Mouse (Mus musculus): ENCODE results near the gene Spred1.

The Spred1 gene

GRCm38 (mm10) chr2:117176937-117177336 lies 55.8 kb downstream of the Spred1 start:
- no peak for DNase-seq (ENCODE audit: low spot score in 2 of 2)

GRCm38 (mm10) chr2:117180250-117180885 lies 59.2 kb downstream of the Spred1 start:
- DNase-seq (ENCODE audit: low spot score in 2 of 2): peak; percentile 34 to 69

- no peak for DNase-seq (ENCODE audit: low spot score in 2 of 2)
These were observed 64.4 kb downstream of the Spred1 start for GRCm38 (mm10) chr2:117185587-117185986.

- DNase-seq (ENCODE audit: low spot score in 2 of 2): no peak
These were observed 69.7 kb downstream of the Spred1 start for GRCm38 (mm10) chr2:117190915-117191314.

- DNase-seq (ENCODE audit: low spot score in 2 of 2): no peak
These were observed 73.1 kb downstream of the Spred1 start for GRCm38 (mm10) chr2:117194309-117194708.

- DNase-seq (ENCODE audit: low spot score in 2 of 2): no peak
These were observed 74.0 kb downstream of the Spred1 start for GRCm38 (mm10) chr2:117195151-117195550.

- no peak for DNase-seq (ENCODE audit: low spot score in 2 of 2)
These were observed 74.4 kb downstream of the Spred1 start for GRCm38 (mm10) chr2:117195578-117195977.

GRCm38 (mm10) chr2:117200869-117201338 lies 79.7 kb downstream of the Spred1 start:
- no peak for DNase-seq (ENCODE audit: low spot score in 2 of 2)

- no peak for DNase-seq (ENCODE audit: low spot score in 2 of 2)
These were observed 82.2 kb downstream of the Spred1 start for GRCm38 (mm10) chr2:117203350-117203749.

- DNase-seq (ENCODE audit: low spot score in 2 of 2): no peak
These were observed 83.4 kb downstream of the Spred1 start for GRCm38 (mm10) chr2:117204534-117204933.

GRCm38 (mm10) chr2:117205066-117205465 lies 83.9 kb downstream of the Spred1 start:
- no peak for DNase-seq (ENCODE audit: low spot score in 2 of 2)

GRCm38 (mm10) chr2:117210416-117211085 lies 89.4 kb downstream of the Spred1 start:
- DNase-seq (ENCODE audit: low spot score in 2 of 2): no peak

- no peak for DNase-seq (ENCODE audit: low spot score in 2 of 2)
These were observed 95.0 kb downstream of the Spred1 start for GRCm38 (mm10) chr2:117216152-117216551.

- DNase-seq (ENCODE audit: low spot score in 2 of 2): no peak
These were observed 96.6 kb downstream of the Spred1 start for GRCm38 (mm10) chr2:117217695-117218216.

- no peak for DNase-seq (ENCODE audit: low spot score in 2 of 2)
These were observed 98.4 kb downstream of the Spred1 start for GRCm38 (mm10) chr2:117219536-117219935.

GRCm38 (mm10) chr2:117222651-117223050 lies 101.5 kb downstream of the Spred1 start:
- DNase-seq (ENCODE audit: low spot score in 2 of 2): no peak

- no peak for DNase-seq (ENCODE audit: low spot score in 2 of 2)
These were observed 107.5 kb downstream of the Spred1 start for GRCm38 (mm10) chr2:117228601-117229125.

GRCm38 (mm10) chr2:117230261-117230660 lies 109.1 kb downstream of the Spred1 start:
- no peak for DNase-seq (ENCODE audit: low spot score in 2 of 2)

GRCm38 (mm10) chr2:117231257-117231656 lies 110.1 kb downstream of the Spred1 start:
- DNase-seq (ENCODE audit: low spot score in 2 of 2): peak; percentile 45 to 60

Data from spleen, postnatal 14 days (tissue).